In genomic region chr1:84155585-84155930, GRCm38 (mm10) we compare ENCODE assay signal across 14 mouse cellular contexts.
DNase-seq lines count a peak whose midpoint lies in the region; ATAC-seq and TF ChIP-seq lines count a peak whose summit lies in the region.
"Had no signal": no experiment of that assay in that cellular context is flagged by ENCODE, and none has a peak within 500 bp of the region (broad histone marks: within the 10 kb centered on the region; RNA-seq: fewer than 3 reads in every experiment).

No protein-coding gene starts in this region.

- 10% methylated on average over 2 of the region's 2 CpGs for WGBS in forebrain, embryonic 12.5 days
- 15% methylated on average over 2 of the region's 2 CpGs for WGBS in hindbrain, embryonic 15.5 days
- 11% methylated on average over 2 of the region's 2 CpGs for WGBS in midbrain, postnatal 0 days
- WGBS in heart, embryonic 10.5 days: 48% methylated on average over 2 of the region's 2 CpGs

- no peaks in the 10 kb centered on the region for H3K9me3 ChIP-seq in forebrain, embryonic 12.5 days
- H3K9me3 ChIP-seq in hindbrain, embryonic 15.5 days: no peaks in the 10 kb centered on the region
- no peaks in the 10 kb centered on the region for H3K9me3 ChIP-seq in midbrain, postnatal 0 days (ENCODE audit: low read length)
- H3K9me3 ChIP-seq in heart, embryonic 10.5 days: no peaks in the 10 kb centered on the region
- H3K9me3 ChIP-seq: stomach, embryonic 15.5 days had no signal

- peak; percentile 5 for DNase-seq in embryo, embryonic 9.5 days (ENCODE audit: extremely low spot score)
- peak; percentile 42 for DNase-seq in midbrain, postnatal 0 days (ENCODE audit: low spot score)
- DNase-seq in heart, embryonic 10.5 days (ENCODE audit: low spot score): no peak
- no peak for DNase-seq in left cerebral cortex, adult 8-10 months (ENCODE audit: low spot score in 2 of 2)
- DNase-seq: cerebellum, adult 2 months; kidney, postnatal 14 days; lung, adult 2 months; right cerebral cortex, postnatal 4 days; thymus, postnatal 36 days had no signal

- H3K27me3 ChIP-seq in forebrain, embryonic 12.5 days: no peaks in the 10 kb centered on the region
- no peaks in the 10 kb centered on the region for H3K27me3 ChIP-seq in hindbrain, embryonic 15.5 days
- no peaks in the 10 kb centered on the region for H3K27me3 ChIP-seq in midbrain, postnatal 0 days (ENCODE audit: insufficient read depth, low read length)
- H3K27me3 ChIP-seq in heart, embryonic 10.5 days (ENCODE audit: insufficient read depth, poor library complexity, severe bottlenecking): no peaks in the 10 kb centered on the region
- H3K27me3 ChIP-seq: heart, embryonic 13.5 days; stomach, embryonic 15.5 days had no signal

- ATAC-seq in forebrain, embryonic 12.5 days (ENCODE audit: low FRiP score): peak; percentile 53
- no peak for ATAC-seq in hindbrain, embryonic 15.5 days (ENCODE audit: low FRiP score, low read depth)
- no peak for ATAC-seq in midbrain, postnatal 0 days (ENCODE audit: low FRiP score)
- ATAC-seq in erythroid progenitor cell, adult 5-6 weeks (replicated peaks; ENCODE audit: low FRiP score, poor library complexity, severe bottlenecking): no peak

- no peak overlapping the region for H3K9ac ChIP-seq in forebrain, embryonic 12.5 days
- no peak overlapping the region for H3K9ac ChIP-seq in hindbrain, embryonic 15.5 days
- H3K9ac ChIP-seq in midbrain, postnatal 0 days (replicated peaks; ENCODE audit: low read length, poor library complexity, severe bottlenecking): no peak overlapping the region
- H3K9ac ChIP-seq: heart, embryonic 13.5 days; stomach, embryonic 15.5 days had no signal

- no peak overlapping the region for H3K4me3 ChIP-seq in forebrain, embryonic 12.5 days (replicated peaks)
- H3K4me3 ChIP-seq in hindbrain, embryonic 15.5 days: no peak overlapping the region
- no peak overlapping the region for H3K4me3 ChIP-seq in midbrain, postnatal 0 days (ENCODE audit: low read depth, low read length)
- no peak overlapping the region for H3K4me3 ChIP-seq in heart, embryonic 10.5 days
- H3K4me3 ChIP-seq: heart, embryonic 13.5 days; stomach, embryonic 15.5 days had no signal

- TF ChIP-seq CTCF in midbrain, postnatal 0 days (IDR thresholded peaks at IDR 0.05): no peak

- peak overlapping the region; percentile 75 for H3K27ac ChIP-seq in forebrain, embryonic 12.5 days
- peak overlapping the region; percentile 53 for H3K27ac ChIP-seq in hindbrain, embryonic 15.5 days (replicated peaks)
- no peak overlapping the region; the same call in 1 of the 2 replicates for H3K27ac ChIP-seq in midbrain, postnatal 0 days (ENCODE audit: low read depth, low read length)
- no peak overlapping the region for H3K27ac ChIP-seq in heart, embryonic 10.5 days
- H3K27ac ChIP-seq: heart, embryonic 13.5 days; stomach, embryonic 15.5 days had no signal

- H3K4me1 ChIP-seq in forebrain, embryonic 12.5 days: peaks cover 16% of the 10 kb centered on the region
- no peaks in the 10 kb centered on the region; the same call in 1 of the 2 replicates for H3K4me1 ChIP-seq in hindbrain, embryonic 15.5 days (replicated peaks)
- no peaks in the 10 kb centered on the region for H3K4me1 ChIP-seq in midbrain, postnatal 0 days (ENCODE audit: insufficient read depth, low read length)
- no peaks in the 10 kb centered on the region for H3K4me1 ChIP-seq in heart, embryonic 10.5 days
- H3K4me1 ChIP-seq: heart, embryonic 13.5 days; stomach, embryonic 15.5 days had no signal

- H3K4me2 ChIP-seq in forebrain, embryonic 12.5 days: no peak overlapping the region
- no peak overlapping the region for H3K4me2 ChIP-seq in hindbrain, embryonic 15.5 days
- H3K4me2 ChIP-seq in midbrain, postnatal 0 days (ENCODE audit: low read depth, low read length, poor library complexity, severe bottlenecking): no peak overlapping the region
- H3K4me2 ChIP-seq: heart, embryonic 13.5 days; stomach, embryonic 15.5 days had no signal

- no peaks in the 10 kb centered on the region for H3K36me3 ChIP-seq in forebrain, embryonic 12.5 days (replicated peaks)
- H3K36me3 ChIP-seq in hindbrain, embryonic 15.5 days: no peaks in the 10 kb centered on the region
- H3K36me3 ChIP-seq in midbrain, postnatal 0 days (ENCODE audit: insufficient read depth, low read length): no peaks in the 10 kb centered on the region
- no peaks in the 10 kb centered on the region for H3K36me3 ChIP-seq in heart, embryonic 10.5 days
- H3K36me3 ChIP-seq: heart, embryonic 13.5 days; stomach, embryonic 15.5 days had no signal

Comparison
In these comparisons a context has a peak if more than half of its experiments do, and no peak if none do; other contexts are left out.
1. DNase-seq: peak in embryo, embryonic 9.5 days (single experiment) and midbrain, postnatal 0 days (single experiment); none in heart, embryonic 10.5 days (single experiment) and left cerebral cortex, adult 8-10 months (0 of 2).
2. H3K27ac ChIP-seq: peak in forebrain, embryonic 12.5 days (single experiment) and hindbrain, embryonic 15.5 days (single experiment); none in midbrain, postnatal 0 days (single experiment) and heart, embryonic 10.5 days (single experiment).